Mouse (Mus musculus) urinary bladder, adult 18-20 months (tissue): ENCODE data around the gene Rps2.

Experiments
- DNase-seq, 2 experiments: peaks; one replicate each; pipeline ENCODE4 v3.0.0; 2022; ENCODE audit warnings: low spot score in 2 of 2, mixed read lengths in 2 of 2

Rps2 gene

DNA sequence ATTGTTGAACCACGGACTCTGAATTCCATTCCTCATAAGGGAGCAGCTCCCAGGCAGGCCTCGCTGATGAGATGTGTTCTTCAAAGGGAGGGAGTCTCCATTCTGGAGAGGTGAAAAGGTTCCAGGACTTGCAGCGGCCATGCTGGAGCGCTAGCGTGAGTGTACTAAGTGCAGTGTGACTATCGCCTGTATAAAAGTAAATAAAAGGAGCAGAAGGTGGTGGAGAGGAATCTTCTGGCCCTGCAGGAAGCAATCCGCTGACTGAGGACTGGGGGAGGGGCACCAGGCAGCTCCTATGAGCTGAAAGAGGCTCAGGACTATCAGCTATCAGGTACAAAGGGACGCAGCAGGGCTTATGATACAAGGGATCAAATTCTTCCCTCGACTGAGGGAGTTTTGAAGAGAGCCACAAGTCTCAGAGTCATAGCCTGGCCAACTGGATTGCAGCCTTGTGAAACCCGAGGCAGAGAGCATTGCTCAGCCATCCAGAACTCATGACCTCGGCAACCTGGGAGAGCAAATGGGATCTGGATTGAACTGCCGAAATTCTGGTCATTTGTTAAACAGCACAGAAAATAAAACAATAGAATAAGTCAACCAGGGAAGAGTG is 48.5 kb downstream of the Rps2 start:
- DNase-seq = no peak

DNA sequence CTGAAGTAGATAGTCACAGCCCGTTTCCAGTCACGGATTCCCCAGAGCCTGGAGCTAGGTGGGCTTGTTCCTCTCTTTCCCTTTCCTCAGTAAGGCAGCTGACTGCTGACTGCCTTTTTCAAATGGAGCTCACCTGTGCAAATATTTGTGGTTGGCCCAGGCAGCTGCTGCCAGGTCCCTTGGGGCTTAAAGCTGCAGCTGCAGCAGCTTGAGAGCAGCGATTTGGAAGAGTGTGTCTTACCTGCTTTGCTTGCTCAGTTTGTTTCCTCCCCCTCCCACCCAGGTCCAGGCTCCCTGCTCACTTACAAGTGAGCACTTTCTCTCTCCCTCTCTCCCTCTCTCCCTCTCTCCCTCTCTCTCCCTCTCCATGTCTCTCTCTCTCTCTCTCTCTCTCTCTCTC is 51.2 kb downstream of the Rps2 start:
- DNase-seq = no peak
